Mouse (Mus musculus) CD4-positive, CD25-positive, alpha-beta regulatory T cell, adult 4 months (primary cell): Measurements from ENCODE around the gene Was. TPM values are rescaled to one million over a fixed set of nuclear protein-coding genes. Genes with fewer than 3 reads are reported as not detected.
"Not testable (repeated sequence)": the region's sequence is repeated elsewhere in the genome, so short reads cannot be mapped to it uniquely, and the experiment has no call there.

Experiments
- ATAC-seq: one replicate; pipeline ENCODE4 v1.8.0; 2017
- polyA plus RNA-seq, 2 experiments: library from polyadenylated mRNA; unstranded; fragments of 100-300 nt; shearing (Covaris generic); gene quantifications; one replicate each; pipeline ENCODE4 v1.2.1; 2017

Was gene
- polyA plus RNA-seq, 2 experiments from 2014 or later: 13.9 to 22.0 TPM

DNA sequence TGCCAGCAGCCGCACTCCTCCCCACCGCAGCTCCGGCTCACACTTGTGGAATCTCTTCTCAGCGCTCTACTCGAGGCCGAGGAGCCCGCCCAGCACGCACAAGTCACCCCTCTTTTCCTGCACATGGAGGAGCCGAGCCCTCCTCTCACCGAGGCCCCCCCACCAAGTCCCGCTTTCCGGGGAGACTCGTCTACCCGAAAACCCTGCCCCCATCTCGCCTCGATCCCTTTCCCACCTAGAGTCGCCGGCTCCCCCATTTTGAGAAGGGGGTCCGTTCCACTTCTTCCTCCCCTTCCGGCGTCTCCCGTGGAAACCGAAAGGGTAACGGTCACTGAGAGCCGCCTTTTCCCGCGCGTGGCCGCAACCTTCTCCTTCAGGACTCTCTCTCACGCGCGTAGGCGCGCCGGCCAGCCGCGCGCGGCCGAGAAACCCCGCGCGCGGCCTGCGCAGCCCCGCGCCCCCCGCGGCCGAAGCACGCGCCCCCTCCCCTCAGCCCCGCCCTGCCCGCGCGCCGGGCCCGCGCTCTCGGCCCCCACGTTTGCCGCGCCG lies 16.3 kb downstream of the Was start:
- peak; percentile 10 for ATAC-seq

DNA sequence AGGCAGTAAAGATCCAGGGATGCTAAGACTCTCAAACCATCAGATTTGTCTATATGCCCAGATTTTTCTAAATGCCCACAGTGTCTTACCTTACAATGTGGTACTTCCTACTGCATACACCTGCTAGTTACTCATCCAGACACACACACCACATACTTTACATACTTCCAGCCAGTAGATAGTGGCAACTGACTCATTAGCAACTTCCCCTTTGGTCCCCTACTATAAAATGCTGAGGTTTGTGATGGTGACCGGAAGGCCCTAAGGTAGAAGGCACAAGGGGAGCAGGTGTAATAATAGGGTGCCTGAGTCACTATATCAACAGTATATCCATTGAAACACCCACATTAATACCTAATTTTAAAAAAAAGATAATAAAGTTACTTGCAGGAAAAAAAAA lies 21.1 kb downstream of the Was start:
- no peak for ATAC-seq

DNA sequence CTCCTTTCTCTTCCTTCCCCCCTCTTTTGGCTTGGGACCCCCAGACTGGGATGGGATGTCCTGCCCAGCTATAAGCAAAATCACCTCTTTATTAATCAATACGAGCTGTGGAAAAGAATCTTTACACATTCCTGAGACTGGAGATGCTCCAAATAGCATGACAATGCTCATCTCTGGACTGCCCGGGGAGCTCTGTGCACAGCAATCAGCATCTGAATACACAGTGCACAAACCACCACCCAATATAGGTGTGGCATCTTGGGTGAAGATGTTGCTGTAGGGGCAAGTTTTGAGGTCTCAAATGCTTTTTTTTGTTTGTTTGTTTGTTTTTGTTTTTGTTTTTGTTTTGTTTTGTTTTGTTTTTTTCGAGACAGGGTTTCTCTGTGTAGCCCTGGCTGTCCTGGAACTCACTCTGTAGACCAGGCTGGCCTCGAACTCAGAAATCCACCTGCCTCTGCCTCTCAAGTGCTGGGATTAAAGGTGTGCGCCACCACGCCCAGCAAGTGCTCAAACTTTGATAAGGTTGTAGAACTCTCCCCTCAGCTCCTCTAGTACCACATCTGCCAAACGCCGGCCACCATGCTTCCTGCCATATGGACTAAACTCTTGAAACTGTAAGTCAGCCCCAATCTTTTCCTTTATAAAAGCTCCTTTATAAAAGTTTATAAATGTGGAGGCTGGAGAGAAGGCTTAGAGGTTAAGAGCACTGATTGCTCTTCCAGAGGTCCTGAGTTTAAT lies 39.1 kb downstream of the Was start:
- ATAC-seq: not testable (repeated sequence)

DNA sequence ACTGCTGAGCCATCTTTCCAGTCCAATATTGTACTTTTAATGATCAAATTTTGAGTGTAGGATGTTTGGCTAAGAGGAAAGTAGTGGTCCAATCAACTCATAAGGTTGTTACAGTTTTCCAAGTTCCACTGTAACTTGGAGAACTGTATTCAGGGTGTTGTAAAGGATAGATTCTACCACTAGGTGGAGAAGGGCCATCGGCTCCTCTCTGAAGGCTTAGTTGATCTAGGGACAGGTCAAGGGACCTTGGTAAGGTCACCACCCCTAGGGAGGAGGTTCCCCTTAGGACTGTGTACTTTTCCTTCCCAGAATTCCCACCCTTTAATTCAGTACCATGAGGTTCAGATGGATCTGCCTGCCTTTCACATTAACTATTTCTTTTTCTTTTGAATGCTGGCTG lies 57.3 kb downstream of the Was start:
- ATAC-seq: no peak

Other genes starting within 250 kb of the Was start
- 10 to 100 TPM; 13.7 to 28.6 TPM for gene Otud5, start 249.1 kb downstream of the Was start, polyA plus RNA-seq
- 10 to 100 TPM; 33.6 to 41.9 TPM for gene Pim2, start 212.2 kb downstream of the Was start, polyA plus RNA-seq
- gene Slc35a2, start 206.5 kb downstream of the Was start, polyA plus RNA-seq: 10 to 100 TPM; 17.1 to 35.7 TPM
- gene Pqbp1, start 191.2 kb downstream of the Was start, polyA plus RNA-seq: 100 to 1,000 TPM; 108 to 123 TPM
- gene Timm17b, start 191.1 kb downstream of the Was start, polyA plus RNA-seq: 100 to 1,000 TPM; 107 to 109 TPM
- not detected for gene Gm10491, start 182.7 kb downstream of the Was start, polyA plus RNA-seq
- gene Gm10490, start 181.0 kb downstream of the Was start, polyA plus RNA-seq: not detected
- gene Pcsk1n, start 170.7 kb downstream of the Was start, polyA plus RNA-seq: not detected
- gene Eras, start 161.9 kb downstream of the Was start, polyA plus RNA-seq: not detected
- gene Hdac6, start 142.6 kb downstream of the Was start, polyA plus RNA-seq: 10 to 100 TPM in 1 of 2 experiments, 1 to 10 TPM in 1; 8.3 to 15.9 TPM
- 10 to 100 TPM; 43.6 to 47.9 TPM for gene Gata1, start 112.4 kb downstream of the Was start, polyA plus RNA-seq
- gene Glod5, start 72.0 kb downstream of the Was start, polyA plus RNA-seq: not detected
- gene Suv39h1, start 15.7 kb downstream of the Was start, polyA plus RNA-seq: 10 to 100 TPM; 16.0 to 31.0 TPM
- gene Wdr13, start 42.4 kb upstream of the Was start, polyA plus RNA-seq: 10 to 100 TPM; 19.1 to 33.8 TPM
- 100 to 1,000 TPM; 519 to 666 TPM for gene Rbm3, start 55.4 kb upstream of the Was start, polyA plus RNA-seq
- 1 to 10 TPM; 3.2 to 4.2 TPM for gene Tbc1d25, start 85.7 kb upstream of the Was start, polyA plus RNA-seq
- gene Ebp, start 103.0 kb upstream of the Was start, polyA plus RNA-seq: 100 to 1,000 TPM; 131 to 160 TPM
- under 1 TPM; 0.30 to 0.33 TPM for gene Porcn, start 116.0 kb upstream of the Was start, polyA plus RNA-seq
- 10 to 100 TPM; 17.9 to 25.1 TPM for gene Ftsj1, start 161.9 kb upstream of the Was start, polyA plus RNA-seq
- gene Slc38a5, start 180.6 kb upstream of the Was start, polyA plus RNA-seq: not detected
- not detected for gene Ssxb10, start 236.9 kb upstream of the Was start, polyA plus RNA-seq